Mouse (Mus musculus): ENCODE data around the gene Lamb3.

Lamb3 gene

DNA sequence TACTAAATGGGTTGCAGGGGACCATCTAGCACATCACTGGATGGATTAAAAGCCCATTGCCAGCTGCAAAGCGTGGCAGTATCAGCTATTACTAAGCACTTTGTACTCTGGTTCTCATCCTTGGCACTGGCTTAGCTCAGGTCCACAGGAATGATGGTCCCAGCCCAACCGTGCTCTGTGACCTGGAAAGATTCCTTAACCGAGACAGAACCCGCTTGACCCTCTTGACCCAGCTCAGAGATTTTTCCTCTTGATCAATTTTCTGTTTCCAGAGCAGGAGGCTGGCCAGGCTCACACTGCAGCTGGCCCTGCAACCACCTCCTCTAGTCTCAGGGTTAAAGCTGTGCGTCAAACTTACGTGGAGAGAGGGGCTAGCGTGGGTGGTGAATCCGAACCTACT, 161.6 kb downstream of the Lamb3 start:
- no peak for ATAC-seq (ENCODE audit: insufficient number of reproducible peaks, low FRiP score, low TSS enrichment)

DNA sequence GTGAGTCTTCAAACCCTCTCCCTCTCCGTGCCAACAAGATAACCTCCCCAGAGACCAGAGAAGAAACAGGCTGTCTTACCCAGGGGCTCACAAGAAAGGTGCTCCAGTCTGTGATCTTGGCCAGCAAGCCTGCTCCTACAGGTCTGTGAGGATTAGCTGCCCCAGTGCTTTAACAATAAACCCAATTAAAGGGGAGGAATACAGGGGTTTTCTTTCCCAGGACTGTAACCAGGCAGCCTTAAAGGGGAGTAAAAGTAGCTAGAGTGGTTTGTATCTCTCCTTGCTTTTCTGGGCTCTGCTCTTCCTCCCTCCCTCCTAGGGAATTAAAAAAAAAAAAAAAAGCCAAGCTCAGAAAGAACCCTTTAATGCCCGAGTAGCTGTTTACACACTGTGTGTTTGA, 162.6 kb downstream of the Lamb3 start, which contains the start of gene Camk1g:
Gene Camk1g, minus strand, starts transcription at position 203 of the 400 bp plus-strand sequence.
- peak; percentile 54; the same call in 1 of the 2 replicates for ATAC-seq (ENCODE audit: insufficient number of reproducible peaks, low FRiP score, low TSS enrichment)

DNA sequence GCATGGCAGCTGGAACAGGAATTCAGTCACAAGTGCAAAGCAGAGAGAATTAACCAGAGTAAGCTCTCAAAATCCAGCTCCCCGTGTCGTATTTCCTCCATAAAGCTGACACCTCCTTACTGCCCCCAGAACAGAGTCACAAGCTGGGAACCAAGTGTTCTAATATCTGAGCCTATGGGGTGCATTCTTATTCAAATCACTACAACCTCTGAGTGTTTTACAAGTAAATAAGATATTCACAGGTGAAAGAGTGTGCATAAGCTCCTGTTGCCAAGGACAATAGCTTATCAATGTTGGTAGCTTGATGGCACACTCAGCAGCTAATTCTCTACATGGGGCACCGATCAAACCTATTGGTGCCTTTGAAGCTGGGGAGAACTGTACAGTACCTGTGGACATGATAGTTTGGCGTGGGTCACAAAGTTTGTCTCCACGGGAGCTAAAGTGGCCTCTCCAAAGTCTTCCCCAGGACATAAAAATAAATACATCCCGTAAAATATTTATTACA, 166.5 kb downstream of the Lamb3 start:
- ATAC-seq (ENCODE audit: insufficient number of reproducible peaks, low FRiP score, low TSS enrichment): no peak

DNA sequence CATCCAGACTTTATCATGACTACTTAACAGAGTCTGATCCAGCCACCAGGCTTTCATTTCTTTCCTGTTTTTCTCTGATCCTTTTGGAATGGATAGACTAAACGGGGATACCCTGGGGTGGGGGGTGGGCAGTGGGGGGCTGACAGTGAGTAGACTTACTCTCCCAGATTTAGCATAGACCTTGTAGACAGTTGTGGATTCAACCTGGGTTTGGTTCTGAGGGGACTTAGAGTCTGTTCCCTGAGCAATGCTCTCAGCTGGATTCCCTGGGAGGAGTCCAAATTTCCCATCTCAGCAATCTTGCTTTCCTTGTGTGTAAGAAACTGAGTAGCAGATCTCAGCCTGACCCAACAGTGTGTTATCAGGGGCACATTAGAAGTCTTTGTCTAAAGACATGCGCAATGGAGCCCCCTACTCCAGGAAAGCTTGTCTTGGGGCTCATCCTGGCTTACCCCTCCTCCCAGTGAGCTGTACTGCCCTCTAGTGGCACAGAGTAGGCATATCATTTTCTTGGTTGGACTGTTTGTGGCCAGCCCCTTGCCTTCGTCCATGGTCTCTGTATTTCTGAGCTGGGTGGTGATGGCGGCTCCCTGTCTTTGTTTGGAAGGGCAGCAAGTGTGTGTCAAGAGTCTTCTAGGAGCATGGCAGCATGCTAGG, 169.1 kb downstream of the Lamb3 start:
- peak; percentile 56 for ATAC-seq (ENCODE audit: insufficient number of reproducible peaks, low FRiP score, low TSS enrichment)

DNA sequence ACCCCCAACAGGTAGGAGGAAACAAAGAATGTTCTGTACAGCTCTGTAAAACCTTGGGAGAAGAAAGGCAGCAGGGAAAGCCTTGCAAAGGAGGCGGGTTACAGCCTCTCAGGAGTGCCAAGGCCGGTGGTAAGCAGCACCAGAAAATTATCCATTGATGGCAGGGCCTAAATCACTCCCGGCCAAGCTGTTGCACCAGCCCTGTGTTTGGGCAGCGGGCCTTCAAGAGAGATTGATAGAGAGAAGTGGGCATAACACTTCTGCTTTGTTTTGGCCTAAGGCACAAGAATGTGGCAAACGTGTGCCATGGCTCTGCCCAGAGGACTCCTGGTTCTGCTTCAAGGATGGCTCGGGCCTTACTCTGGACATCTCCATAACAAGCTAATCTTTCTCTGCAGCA, 172.1 kb downstream of the Lamb3 start:
- no peak for ATAC-seq (ENCODE audit: insufficient number of reproducible peaks, low FRiP score, low TSS enrichment)

DNA sequence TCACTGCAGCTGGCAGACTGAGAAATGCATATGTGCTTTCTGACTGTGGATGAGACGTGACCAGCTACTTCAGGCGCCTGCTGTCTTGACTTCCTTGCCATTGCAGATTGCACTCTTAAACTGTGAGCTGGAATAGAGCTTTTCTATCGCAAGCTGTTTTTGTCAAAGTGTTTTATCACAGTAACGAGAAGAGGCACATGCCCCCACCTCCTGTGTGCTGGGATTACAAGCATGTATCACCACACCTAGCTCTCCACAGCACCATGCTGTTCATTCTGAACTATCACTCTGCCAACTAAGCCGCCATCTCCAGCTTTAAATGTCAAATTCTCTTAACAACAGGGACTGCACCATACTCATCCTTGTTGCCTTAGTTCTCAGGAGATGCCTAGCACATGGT, 173.4 kb downstream of the Lamb3 start:
- no peak for ATAC-seq (ENCODE audit: insufficient number of reproducible peaks, low FRiP score, low TSS enrichment)

DNA sequence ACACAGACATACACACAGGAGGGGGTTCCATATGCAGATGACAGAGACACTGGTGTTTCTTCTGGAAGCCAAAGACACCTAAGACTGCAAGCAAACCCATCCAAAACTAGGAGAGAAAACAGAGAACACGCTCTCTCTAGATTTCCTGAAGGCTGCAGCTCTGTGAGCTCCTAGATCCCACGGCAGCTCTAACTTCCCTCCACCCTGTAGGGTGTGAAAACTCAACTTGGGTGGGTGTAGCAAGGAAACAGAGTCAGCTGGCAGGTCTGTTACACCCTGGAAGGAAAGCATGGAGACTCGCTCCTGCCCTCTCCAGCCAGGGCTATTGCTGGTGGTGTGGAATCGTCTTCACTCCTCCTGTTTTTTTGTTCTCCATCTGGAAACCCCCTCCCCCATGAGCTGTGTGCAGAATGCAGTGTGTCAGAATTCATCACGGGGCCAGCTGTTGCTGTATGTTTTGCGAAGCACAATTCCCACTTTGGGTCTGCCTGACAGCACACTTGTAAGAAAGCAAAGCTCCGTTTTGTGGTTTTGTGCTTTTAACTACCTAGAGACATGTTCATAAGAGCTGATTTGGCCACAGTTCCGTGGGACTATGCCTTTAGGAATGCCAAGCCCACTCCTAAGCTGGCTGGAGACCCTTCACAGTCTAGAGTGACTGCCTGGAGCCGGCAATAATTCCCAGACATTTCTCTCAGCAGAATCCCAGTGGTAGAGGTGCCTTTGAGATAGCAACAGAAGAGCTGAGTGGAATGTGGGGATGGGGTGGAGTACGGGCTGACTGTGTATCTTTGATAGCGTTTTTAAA, 174.3 kb downstream of the Lamb3 start:
- no peak for ATAC-seq (ENCODE audit: insufficient number of reproducible peaks, low FRiP score, low TSS enrichment)

DNA sequence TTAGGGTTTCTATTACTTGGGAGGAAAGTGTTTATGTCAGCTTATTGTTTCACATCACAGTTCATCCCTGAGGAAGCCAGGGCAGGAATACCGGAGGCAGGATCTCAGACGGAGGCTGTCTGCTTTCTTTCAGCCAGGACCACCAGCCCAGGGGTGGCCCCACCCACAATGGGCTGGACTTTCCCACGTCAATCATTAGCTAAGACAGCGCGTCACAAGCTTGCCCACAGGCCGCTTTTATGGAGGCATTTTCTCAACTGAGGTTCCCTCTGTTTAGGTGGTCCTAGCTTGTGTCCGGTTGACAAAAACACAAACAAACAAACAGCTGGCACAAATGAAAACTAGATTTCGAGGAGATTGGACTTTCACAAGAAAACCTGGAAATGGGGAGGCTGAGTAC, 174.9 kb downstream of the Lamb3 start:
- no peak for ATAC-seq (ENCODE audit: insufficient number of reproducible peaks, low FRiP score, low TSS enrichment)

DNA sequence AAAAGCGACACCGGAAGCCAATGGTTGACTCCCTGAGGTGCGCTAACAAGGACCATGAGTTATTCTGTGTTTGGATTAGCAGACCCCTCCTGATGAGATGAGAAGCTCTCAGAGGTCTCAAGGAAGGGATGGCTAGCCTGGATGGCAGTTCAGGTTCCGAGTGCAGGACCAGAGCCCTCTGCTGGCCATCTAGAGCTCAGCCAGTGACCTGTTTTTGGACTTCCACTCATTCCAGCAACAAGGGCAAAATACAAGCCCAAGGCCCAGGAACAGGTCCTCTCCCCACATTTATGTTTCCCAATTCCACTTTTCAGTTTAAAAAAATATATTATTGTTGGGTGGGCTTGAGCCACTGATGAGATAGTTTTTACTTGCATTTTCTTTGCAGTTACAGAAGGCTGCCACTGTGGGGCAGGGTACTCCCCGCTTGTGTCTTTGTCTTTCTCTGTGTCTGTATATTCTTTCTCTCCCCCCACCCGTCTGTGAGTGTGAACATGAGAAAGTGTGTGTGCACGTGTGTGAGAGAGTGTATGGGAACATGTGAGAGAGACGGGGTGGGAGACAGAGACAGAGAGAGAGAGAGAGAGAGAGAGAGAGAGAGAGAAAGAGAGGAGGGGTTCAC, 175.5 kb downstream of the Lamb3 start:
- no peak for ATAC-seq (ENCODE audit: insufficient number of reproducible peaks, low FRiP score, low TSS enrichment)

DNA sequence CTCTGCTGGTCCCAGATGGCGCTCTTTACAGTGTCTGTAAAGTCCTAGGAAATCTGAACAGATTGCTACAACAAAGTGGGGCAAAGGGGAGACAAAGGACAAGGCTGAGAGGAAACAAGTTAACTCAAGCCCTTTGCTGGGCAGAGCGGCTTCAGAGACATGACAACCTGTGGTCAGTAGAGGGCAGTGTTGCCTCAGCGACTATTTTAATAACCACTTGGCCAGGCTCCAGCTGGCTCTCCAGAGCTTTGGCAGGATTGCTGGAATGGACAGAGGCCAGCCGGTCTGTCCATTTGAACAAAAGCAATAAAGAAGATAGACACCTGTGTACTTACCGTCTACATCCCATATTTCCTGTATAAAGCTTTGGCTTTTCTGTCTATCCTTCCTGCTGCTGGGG, 178.6 kb downstream of the Lamb3 start:
- ATAC-seq (ENCODE audit: insufficient number of reproducible peaks, low FRiP score, low TSS enrichment): peak; percentile 56

DNA sequence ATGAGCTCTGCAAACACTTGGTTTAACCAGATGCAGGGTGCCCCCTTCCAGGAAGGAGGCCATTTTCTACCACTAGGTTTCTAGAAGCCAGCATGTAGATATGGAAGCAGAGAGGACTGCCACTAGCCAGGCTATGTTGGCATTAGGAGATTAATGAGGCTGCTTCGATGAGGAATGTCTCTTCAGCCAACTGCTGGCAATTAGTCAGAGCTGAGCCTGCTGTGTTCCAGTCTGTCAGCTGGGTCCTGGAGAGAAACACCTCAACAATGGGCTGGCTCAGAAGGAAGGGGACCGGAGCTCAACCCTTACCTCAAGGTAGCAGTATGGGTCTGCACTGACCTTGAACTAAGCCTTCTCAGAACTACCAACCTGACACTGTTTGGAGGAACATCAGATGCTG, 179.7 kb downstream of the Lamb3 start:
- no peak for ATAC-seq (ENCODE audit: insufficient number of reproducible peaks, low FRiP score, low TSS enrichment)

DNA sequence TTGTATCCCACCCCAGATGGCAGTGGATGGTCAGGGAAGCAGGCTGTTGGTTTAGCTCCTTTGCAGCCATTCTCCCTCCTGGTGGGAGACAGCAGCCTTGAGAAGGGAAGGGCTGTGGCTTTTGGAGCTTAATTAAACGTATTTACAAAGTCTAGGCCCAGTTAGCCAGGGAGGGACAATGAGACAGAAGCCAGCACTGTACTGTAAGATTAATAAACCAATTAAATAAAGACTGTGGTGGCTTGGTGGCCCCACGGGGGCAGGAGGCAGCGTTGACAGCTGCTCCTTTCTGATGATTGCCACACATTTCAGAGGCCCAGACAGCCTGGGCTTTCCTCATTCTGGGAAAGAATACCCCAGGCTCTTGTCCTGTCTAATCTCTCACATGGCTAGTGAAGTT, 182.0 kb downstream of the Lamb3 start:
- ATAC-seq (ENCODE audit: insufficient number of reproducible peaks, low FRiP score, low TSS enrichment): no peak

DNA sequence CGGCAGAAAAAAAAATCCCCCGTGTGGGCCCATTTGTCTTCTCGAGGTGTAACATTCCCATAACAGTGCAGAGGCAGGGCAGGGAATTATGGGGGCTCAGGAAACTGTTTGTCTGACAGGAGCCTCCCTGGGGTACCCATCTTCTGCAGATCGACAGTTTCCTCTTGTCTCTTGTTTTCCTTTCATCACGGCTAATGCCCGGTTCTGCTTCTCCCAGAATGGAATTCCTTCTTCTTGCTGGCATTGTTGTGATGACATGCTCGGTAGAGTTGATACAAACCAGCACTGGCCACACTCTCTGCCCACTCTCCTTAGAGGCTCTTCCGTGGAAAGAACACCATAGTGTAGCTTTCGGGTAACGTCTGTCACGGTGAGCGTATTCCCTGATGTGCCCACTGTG, 182.5 kb downstream of the Lamb3 start:
- ATAC-seq (ENCODE audit: insufficient number of reproducible peaks, low FRiP score, low TSS enrichment): no peak

DNA sequence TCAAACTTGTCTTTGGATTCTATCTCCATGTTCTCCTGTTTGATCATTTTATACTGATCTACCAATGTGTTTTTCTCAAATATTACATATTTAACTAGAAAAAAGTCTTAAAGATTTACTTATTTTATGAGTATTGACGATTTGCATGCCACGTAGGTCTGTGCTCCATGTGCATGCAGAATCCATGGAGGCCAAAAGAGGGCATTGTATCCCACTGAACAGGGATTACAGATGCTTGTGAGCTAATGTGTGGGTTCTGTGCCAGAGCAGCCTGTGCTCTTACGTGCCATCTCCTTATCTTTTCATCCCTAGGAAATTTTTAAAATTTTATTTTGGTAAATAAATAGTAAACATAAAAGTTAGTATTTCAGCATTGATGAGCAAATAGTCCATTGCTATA, 184.8 kb downstream of the Lamb3 start:
- ATAC-seq (ENCODE audit: insufficient number of reproducible peaks, low FRiP score, low TSS enrichment): no peak

Measured in cerebellum, adult (tissue).